Mouse (Mus musculus) left cerebral cortex, postnatal 10 days (tissue): ENCODE data around the gene Ppp2r5b. TPM values are rescaled to one million over a fixed set of nuclear protein-coding genes. Genes with fewer than 3 reads are reported as not detected.

Experiments used
- DNase-seq, 2 experiments: peaks; one replicate each; pipeline ENCODE4 v3.0.0; 2021 to 2022; ENCODE audit warnings: low spot score in 2 of 2, mixed read lengths in 1 of 2; ENCODE audit errors: extremely low spot score in 1 of 2
- intact Hi-C: fragments of 180-260 bp; cut with DNase I; formaldehyde crosslinking; loops from one replicate; pipeline ENCODE4 v1.15.1; 2025
- total RNA-seq, 2 experiments: library from RNA; stranded (reverse); gene quantifications; 2 replicates each; pipeline ENCODE4 v1.2.3; 2021

The Ppp2r5b gene
- total RNA-seq, 2 experiments from 2014 or later, result 214 to 224 TPM

DNA sequence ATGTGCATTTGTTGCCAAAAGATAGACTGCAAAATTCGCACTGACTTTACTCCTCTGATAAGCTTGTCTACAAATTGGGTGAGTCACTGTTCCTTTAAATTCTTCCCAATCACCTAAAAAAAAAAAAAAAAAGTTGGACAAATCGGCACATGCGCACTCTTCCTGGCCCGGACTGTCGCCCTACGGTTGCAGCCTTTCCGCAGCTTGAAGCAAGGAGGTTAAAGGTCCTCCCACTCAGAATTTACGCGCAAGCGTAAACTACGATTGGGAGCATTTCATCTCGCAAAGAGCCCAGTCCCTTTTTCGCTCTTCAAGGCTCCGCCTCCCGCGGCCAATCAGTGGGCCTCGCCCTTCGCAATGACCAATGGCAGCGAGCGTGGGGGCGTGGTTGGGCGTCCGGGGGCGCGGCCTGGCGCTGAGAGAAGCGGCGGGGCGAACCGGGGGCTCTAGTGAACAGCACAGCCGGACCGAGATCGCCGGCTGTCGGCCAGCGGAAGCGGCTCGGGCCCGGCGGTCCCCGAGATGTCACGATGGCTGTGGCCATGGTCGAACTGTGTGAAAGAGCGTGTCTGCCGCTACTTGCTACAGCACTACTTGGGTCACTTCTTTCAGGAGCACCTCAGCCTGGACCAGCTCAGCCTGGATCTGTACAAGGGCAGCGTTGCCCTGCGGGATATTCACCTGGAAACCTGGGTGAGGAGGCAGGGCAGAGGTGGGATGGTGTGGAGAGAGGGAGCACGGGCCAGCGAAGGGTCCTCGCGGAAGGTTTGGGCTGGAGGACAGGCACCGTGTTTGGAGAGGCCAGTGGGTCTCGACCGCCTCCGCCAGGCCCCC lies 5.8 kb upstream of the Ppp2r5b start, which contains the start of gene Atg2a:
Atg2a (plus strand) TSS at position 395 of the 834 bp plus-strand sequence.
- peak; percentile 97 to 100 for DNase-seq
- intact Hi-C loops, result no loop called here

DNA sequence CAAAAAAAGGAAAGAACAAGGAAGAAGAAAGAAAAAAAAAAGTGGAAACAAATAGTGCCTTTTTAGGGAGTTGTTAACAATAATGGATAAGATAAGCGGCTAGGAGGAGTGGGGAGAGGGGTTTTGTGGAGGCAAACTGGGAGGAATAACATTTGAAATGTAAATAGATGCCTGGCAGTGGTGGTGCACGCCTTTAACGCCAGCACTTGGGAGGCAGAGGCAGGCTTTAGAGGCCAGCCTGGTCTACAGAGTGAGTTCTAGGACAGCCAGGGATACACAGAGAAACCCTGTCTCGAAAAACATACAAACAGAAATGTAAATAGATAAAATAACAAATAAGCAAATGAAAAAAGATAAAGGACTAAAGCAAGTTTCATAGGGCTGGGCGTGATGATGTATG lies 5.1 kb upstream of the Ppp2r5b start:
- no peak for DNase-seq
- intact Hi-C loops, result no loop called here

DNA sequence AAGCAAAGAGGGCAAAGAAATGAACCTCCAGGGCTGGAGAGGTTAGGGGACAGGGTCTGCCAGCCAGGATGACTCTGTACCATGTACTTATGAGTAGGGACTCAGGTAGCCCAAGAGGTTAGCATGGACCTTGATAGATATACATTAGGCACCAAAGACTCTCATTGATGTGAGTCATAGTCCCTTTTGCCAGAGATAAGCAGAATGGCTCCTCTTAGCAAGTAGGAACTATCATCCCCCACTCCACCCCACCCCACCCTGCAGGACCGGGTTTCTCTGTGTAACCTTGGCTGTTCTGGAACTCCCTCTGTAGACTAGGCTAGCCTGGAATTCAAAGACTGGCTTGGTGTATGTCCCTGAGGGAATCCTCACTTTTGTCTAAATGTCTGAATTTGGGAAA lies 4.5 kb upstream of the Ppp2r5b start:
- intact Hi-C loops, result no loop called here
- peak in 1 of 2 experiments; percentile 12 for DNase-seq

DNA sequence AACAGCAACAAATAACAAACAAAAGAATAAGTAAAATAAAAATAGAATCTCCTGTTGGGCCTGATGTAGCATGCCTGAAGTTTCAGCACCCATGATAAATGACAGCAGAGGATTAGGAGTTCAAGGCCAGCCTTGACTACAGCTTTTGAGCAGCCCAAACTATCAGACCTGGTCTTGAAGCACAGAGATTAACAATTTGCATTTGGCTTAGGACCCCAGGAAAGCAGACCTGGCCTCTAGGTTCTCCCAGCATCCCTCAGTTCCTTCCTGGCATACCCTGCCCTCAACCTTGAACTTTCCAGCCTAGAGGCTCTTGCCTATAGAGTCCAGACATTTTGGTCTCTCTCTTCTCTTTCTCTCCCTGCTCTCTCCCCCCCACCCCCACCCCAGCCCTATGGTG lies 3.1 kb upstream of the Ppp2r5b start:
- no peak for DNase-seq
- intact Hi-C loops, result no loop called here

DNA sequence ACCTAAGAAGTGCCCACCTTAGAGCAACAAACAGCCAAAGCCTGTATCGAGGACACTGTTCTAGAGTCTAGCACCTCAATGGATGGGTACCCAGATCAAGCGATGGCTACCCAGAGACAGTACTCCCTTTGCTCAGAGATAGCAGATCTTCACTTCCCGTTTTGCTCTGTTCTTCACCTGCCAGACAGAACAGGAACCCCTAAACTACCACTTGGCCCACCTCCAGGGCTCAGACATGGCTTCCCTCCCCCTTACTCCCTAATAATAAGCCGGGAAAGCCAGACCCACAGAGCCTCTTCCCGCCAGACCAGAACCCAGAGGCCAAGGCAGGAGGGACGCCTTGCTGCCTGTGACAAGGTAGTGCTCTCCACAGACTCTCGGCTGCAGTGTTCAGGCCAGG lies 1.2 kb upstream of the Ppp2r5b start:
- intact Hi-C loops, result no loop called here
- DNase-seq, result peak in 1 of 2 experiments; percentile 27

DNA sequence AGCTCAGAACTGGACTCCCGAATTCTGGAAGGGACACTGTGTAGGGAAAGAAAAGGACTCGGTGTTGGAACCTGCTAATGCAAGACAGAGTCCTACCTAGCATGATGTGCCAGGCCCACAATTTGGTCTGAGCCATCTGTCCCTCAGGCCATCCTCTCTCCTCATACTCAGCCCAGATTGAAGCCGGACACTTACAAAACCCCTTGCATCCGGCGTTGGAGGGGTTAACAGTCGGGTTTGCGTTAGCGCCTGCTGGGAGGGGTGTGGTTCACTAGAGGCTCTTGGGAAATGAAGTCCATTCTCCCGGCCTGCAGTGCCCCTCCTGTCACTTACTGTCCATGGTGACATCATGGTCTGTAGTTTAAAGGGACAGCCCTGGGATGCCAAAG lies 375 bp upstream of the Ppp2r5b start:
- peak; percentile 94 to 95 for DNase-seq
- intact Hi-C loops, result no loop called here

DNA sequence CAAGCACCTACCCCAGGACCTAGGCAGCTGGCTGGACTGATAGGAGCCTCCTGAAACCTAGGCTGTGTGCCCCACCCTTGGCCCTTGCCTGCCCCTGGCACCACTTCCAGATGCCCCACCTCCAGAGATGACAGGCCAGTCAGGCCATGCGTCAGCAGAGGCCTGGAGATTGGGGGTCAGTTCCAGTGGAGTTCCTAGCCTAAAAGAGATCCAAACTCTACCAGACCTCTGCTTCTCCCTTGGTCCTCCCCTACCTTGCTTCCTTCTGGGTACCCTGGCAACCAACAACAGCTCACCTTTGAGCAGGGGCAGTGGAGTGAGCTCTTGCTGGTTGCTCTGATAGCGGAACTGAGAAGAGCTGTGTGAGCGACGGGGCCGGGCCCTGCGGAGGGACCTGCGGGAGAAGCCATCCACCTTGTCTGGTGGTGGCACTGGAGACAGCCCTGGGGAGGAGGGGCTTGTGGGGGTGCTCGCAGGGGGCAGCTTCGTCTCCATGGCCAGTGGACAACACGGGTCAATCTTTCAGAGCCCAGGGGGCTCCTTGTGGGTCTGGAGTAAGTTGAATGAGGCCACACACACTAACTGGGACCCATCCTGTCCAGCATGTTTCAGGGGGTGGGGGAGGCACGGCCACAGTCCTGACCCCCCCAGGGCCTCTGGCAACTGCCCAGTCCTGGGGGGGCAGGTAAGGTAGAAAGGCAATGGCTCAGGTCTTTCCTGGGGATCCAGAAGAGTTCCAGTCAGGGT lies 1.2 kb downstream of the Ppp2r5b start:
- intact Hi-C loops, result loop anchor here (2.0 kb wide), 1 partner anchor 94 kb away; the partner anchor contains the start of genes Arl2 and Batf2
- no peak for DNase-seq

DNA sequence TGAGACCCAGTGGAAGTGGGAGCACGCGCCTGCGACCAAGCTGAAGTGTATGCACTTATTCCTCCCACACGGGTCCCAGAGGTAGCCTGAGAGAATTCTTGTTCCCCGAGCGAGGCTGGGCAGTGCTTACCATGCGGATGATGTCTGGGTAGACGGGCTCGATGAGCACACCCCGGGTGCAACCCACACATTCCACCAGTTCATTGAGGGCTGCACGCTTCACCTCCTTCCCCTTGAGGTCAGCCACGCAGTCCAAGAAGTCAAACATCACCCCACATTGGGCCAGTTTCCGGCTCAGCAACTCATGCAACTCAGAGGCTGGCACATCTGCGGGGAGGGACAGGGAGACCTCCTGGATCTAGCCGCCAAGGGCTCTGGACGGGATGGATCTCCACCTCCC lies 2.0 kb downstream of the Ppp2r5b start:
- intact Hi-C loops, result loop anchor here (2.0 kb wide), 1 partner anchor 93 kb away; the partner anchor contains the start of genes Arl2 and Batf2
- no peak for DNase-seq

DNA sequence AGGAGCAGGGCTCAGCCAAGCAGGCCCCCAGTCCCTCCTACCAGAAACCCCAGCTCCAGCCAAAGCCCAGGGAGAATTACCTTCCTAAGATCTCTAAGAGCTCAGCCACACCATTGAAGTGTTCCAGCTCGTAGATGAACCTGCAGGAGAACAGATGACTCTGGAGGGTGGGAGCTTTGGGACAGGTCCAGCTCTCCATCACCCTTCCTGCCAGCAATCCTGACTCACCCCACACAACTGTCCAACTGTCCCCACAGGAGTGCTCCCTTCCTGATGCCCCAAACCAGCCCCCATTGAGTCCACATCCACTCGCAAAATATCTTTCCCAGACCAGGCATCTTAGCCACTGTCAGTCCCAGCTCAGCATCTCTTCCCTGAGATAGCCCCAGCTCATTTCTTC lies 4.6 kb downstream of the Ppp2r5b start:
- no peak for DNase-seq
- intact Hi-C loops, result no loop called here

DNA sequence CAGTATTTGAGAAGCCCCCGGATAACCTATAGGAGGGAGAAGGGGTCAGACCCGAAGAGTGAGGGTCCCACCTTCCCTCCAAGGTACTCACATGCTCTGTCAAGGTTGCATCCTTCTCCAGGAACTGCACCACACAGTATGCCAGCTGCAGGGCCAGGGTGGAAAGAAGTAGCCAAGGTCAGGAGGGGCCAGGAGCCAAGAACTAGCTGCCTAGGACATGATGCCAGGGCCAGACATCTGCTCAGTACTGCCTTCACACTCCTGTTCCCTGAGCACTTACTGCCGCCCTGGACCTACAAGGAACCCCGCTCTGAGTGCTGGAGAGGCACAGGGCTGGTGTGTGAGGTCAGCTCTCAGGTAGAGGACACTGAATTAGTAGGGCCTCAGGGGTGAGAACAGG lies 5.3 kb downstream of the Ppp2r5b start:
- intact Hi-C loops, result no loop called here
- no peak for DNase-seq

DNA sequence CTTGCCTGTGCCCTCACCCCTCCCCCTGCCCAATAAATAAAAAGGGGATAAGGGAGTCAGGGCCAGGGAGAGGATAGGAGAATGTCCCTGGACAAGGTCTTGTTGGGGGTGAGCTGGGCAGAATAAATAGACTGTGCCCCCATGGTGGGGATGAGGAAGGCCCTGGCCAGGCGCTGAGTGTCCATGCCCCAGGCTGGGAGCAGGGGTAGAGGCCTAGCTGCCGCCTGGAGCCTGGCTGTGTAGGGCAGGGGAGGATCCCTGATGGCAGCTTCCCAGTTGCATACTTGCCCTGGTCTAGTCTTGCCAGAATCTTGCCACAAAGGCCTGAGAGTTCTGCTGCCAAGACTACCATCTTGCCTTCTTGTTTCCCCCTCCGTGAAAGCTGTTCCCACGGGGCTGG lies 7.8 kb downstream of the Ppp2r5b start:
- DNase-seq, result no peak
- intact Hi-C loops, result no loop called here

DNA sequence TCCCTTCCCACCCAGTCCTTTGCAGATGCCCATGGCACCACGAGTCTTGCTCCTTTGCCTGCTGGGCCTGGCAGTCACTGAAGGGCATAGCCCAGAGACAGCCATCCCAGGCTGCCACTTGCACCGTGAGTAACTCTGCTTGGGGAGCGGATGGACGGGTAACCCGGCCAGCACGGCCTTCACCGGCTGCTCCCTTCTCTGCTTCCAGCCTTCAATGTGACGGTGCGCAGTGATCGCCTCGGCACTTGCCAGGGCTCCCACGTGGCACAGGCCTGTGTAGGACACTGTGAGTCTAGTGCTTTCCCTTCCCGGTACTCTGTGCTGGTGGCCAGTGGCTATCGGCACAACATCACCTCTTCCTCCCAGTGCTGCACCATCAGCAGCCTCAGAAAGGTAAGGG lies 8.9 kb downstream of the Ppp2r5b start:
- intact Hi-C loops, result no loop called here
- no peak for DNase-seq

DNA sequence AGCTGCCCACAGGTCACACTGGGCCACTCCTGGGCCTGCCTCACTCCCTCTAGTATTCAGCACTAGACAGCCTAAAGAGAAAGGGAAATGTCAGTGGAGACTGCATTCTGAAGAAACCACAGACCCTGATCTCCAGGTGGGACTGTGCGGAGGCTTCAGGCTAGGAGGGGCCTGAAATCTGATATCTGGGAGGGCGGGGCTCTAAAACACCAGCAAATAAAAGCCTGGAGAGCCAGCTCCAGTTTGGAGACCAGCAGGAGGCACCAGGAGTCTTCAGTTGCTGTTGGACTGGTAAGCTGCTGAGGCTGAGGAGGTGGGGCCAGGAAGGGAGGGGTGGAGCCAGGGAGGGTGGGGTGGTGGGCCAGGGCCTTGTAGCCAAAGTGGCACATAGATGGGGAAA lies 9.5 kb downstream of the Ppp2r5b start, which contains the start of gene Gpha2:
Gpha2 (plus strand) TSS at position 246 of the 400 bp plus-strand sequence.
- intact Hi-C loops, result no loop called here
- DNase-seq, result no peak

DNA sequence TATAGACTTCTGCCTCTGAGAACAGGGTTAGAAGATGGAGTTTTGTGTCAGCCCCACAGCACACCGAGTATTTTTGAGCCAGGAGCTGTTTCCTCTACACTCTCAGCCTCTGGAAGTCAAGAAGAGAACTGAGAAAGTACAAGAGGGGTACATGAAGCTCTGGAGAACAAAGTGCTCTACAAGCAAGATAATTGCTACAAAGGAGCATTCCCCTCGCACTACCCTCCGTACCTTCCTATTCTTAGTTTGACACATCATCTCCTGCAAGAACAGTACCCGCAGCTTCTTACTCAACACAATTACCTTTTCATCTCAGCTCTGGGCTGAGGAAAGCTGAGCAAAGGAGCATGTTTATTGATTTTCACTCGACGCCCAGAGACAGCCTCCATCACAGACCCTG lies 17.1 kb downstream of the Ppp2r5b start:
- intact Hi-C loops, result loop anchor here (5.0 kb wide), 1 partner anchor 76 kb away; the partner anchor contains the start of genes Arl2 and Batf2
- DNase-seq, result no peak

DNA sequence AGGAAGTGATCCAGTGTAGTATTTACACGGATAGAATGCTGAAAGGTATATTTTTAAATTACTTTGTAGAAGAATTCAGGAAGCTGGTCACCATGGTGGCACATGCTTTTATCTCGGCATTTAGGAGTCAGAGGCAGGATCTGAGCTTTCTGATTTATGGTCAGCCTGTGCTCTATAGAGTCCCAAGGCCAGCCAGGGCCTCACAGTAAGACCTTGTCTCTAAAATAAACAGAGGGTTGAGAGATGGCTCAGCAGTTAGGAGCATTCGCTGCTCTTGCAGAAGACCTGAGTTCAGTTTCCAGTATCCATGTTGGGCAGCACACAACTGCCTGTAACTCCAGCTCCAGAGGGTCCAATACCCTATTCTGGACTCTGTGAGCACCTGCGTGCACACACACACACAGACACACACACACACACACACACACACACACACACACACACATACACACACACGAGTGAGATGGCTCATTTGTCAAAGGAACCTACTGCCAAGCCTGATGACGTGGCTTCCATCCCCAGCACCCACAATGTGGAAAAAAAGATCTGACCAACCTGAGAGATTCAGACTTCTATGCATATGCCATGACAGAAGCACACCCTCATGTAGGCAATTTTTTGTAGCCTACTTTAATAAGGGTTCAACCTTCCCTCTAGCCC lies 19.5 kb downstream of the Ppp2r5b start:
- intact Hi-C loops, result loop anchor here (5.0 kb wide), 1 partner anchor 74 kb away; the partner anchor contains the start of genes Arl2 and Batf2
- no peak for DNase-seq

DNA sequence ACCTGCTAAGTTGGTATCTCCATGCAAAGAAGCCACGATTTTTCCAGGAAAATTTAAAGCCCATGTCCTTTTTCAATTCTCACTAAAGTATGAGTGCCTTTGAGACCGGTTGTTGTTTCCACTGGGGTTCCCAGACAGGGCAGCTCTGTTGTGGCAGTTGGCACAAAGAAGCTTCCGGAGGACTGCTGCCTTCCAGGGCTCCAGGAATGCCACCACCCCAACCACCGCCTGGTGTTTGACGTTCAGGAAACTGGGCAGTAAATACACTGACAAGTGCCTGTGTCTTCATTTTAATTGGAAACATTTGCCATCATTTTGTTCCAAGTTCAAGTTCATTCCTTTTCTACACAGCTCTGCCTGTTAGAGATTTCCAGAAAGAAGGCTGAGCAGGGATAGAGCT lies 29.0 kb downstream of the Ppp2r5b start:
- intact Hi-C loops, result no loop called here
- no peak for DNase-seq

DNA sequence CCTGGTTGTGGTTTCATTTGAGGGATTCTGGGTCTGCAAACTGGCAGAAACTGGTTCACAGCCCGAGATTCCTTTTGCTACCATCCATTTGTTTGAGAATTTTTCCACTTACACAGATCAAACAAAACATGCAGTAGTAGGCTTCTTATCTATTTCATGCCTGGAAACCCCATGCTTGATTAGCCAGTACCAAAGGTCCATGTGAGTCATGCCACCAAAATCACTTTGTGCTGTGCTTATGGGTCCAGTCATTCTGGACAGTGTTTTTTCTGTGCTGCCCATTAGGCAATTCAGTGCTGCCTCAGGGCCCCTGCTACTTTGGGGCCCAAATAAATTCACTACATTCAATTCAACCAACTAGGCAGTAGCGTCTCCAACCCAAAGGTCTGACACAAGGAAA lies 31.4 kb downstream of the Ppp2r5b start:
- intact Hi-C loops, result no loop called here
- no peak for DNase-seq

DNA sequence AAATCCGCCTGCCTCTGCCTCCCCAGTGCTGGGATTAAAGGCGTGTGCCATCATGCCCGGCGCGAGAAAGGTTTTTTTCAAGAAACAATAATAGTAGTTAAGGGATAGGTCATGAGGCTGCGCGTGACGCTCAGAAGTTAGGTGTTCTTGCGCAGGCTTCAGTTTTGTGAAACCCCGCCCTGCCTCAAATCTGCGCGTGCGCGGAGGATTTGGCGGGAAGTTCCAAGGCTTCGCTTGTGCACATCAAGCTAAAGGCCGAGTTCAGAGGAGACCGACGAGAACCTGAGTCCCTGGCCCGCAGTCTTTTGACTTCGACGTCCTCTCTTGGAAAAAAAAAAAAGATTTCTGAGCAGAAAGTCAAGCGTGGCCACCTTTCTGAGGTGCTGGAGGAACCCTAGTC lies 51.5 kb downstream of the Ppp2r5b start, which contains the start of gene Majin:
Majin (plus strand) TSS at position 258 of the 400 bp plus-strand sequence.
- no peak for DNase-seq
- intact Hi-C loops, result no loop called here

DNA sequence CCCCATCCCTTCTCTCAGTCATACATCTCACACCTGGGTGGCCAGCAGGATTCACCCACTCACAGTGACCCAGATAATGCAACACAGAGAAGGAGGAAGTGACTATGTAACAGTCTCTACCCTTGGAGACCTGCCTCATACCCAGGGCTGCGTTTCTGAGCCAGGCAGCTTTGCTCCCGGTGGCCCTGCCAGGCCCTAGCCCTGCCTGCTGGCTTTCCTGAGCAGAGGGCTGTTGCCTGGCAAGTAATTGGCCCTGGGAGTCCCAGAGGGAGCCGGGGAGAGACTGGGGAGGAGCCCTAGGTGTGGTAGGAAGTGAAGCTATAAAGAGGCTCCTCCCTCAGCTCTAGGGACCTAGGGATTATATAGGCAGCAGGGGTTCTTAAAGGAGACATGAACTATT lies 53.1 kb downstream of the Ppp2r5b start:
- DNase-seq, result no peak

More for the DNA sequence above, 53.1 kb downstream of the Ppp2r5b start:
- intact Hi-C loops, result no loop called here
